Mouse (Mus musculus) embryonic fibroblast, embryonic 13.5 days (primary cell): Measurements from ENCODE around the gene Cpxm1.

Experiments
- CTCF ChIP-seq: IDR thresholded peaks from 2 replicates; pipeline ENCODE4 v1.5.1; 2011; ENCODE audit warnings: mild to moderate bottlenecking, control low read depth, low read length, moderate library complexity, borderline replicate concordance; ENCODE audit not compliant: insufficient read depth
- POLR2A ChIP-seq: IDR thresholded peaks from 2 replicates; pipeline ENCODE4 v1.6.1; 2011; ENCODE audit warnings: low read depth, mild to moderate bottlenecking, control low read depth, low read length, moderate library complexity

DNA sequence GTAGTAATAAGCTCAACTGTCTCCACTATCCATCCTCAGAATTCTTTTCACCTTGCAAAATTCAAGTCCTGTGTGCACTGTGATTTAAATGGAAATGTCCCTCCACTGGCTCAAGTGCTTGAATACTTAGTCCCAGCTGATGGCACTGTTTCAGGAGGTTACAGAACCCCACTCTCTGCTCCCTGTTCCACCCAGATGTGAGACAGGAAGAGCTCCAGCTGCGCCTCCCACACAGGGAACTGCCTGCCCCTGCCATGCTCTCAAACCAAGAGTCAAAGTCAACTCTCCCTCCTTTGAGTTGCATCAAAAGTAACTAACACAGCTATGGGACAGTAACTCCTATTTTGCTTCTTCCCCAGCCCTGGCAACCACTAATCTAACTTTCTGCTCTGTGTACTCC is 11.2 kb downstream of the Cpxm1 start:
- no peak for TF ChIP-seq CTCF
- TF ChIP-seq POLR2A, result no peak
